Mouse (Mus musculus): Measurements from ENCODE around the gene Shkbp1. TPM values are rescaled to one million over a fixed set of nuclear protein-coding genes. Genes with fewer than 3 reads are reported as not detected.
A peak's percentile ranks its signal among the peaks of the same experiment; 100 is the strongest.

The Shkbp1 gene
- polyA plus RNA-seq, 1 experiment = 44.5 TPM

GRCm38 (mm10) chr7:27296518-27296917 is 59.3 kb downstream of the Shkbp1 start:
- H3K4me3 ChIP-seq (ENCODE audit: low read depth, low read length) = no peak overlapping the region
- no peak for TF ChIP-seq EP300 (IDR thresholded peaks at IDR 0.05; ENCODE audit: insufficient read depth, low read depth, low read length)
- peak; percentile 28 for TF ChIP-seq CTCF (IDR thresholded peaks at IDR 0.05; ENCODE audit: low read depth, low read length)
- H3K9me3 ChIP-seq (replicated peaks; ENCODE audit: control insufficient read depth, insufficient read depth, low read length, poor library complexity, severe bottlenecking) = no peaks in the 10 kb centered on the region
- H3K9ac ChIP-seq (ENCODE audit: low read depth, poor library complexity, severe bottlenecking) = no peak overlapping the region
- no peak overlapping the region for H3K27ac ChIP-seq (ENCODE audit: insufficient read depth, low read length)
- no peaks in the 10 kb centered on the region for H3K36me3 ChIP-seq (ENCODE audit: control insufficient read depth, insufficient read depth, low read length, poor library complexity, severe bottlenecking)
- H3K4me1 ChIP-seq (ENCODE audit: control insufficient read depth, insufficient read depth, low read length) = no peaks in the 10 kb centered on the region
- no peaks in the 10 kb centered on the region for H3K27me3 ChIP-seq (ENCODE audit: control insufficient read depth, insufficient read depth, low read length, poor library complexity, severe bottlenecking)

GRCm38 (mm10) chr7:27295956-27296355 is 59.9 kb downstream of the Shkbp1 start:
- Histone ChIP-seq H3K9me3 (replicated peaks; ENCODE audit: control insufficient read depth, insufficient read depth, low read length, poor library complexity, severe bottlenecking) (no peaks in the 10 kb centered on the region), H3K27ac (ENCODE audit: insufficient read depth, low read length) (no peak overlapping the region), H3K9ac (ENCODE audit: low read depth, poor library complexity, severe bottlenecking) (no peak overlapping the region), H3K4me1 (ENCODE audit: control insufficient read depth, insufficient read depth, low read length) (no peaks in the 10 kb centered on the region), H3K4me3 (ENCODE audit: low read depth, low read length) (no peak overlapping the region), H3K27me3 (ENCODE audit: control insufficient read depth, insufficient read depth, low read length, poor library complexity, severe bottlenecking) (no peaks in the 10 kb centered on the region), H3K36me3 (ENCODE audit: control insufficient read depth, insufficient read depth, low read length, poor library complexity, severe bottlenecking) (no peaks in the 10 kb centered on the region)
- no peak for TF ChIP-seq POLR2A (IDR thresholded peaks at IDR 0.05; ENCODE audit: insufficient read depth, low read length)
- no peak for TF ChIP-seq CTCF (IDR thresholded peaks at IDR 0.05; ENCODE audit: low read depth, low read length)
- no peak for TF ChIP-seq EP300 (IDR thresholded peaks at IDR 0.05; ENCODE audit: insufficient read depth, low read depth, low read length)

Other genes starting within 250 kb of the Shkbp1 start
- not detected in 2 replicates for gene Cyp2f2, start 236.1 kb downstream of the Shkbp1 start, polyA plus RNA-seq (2011; ENCODE audit: insufficient read depth, insufficient read length, low read depth, missing spikeins)
- gene Cyp2t4, start 202.3 kb downstream of the Shkbp1 start, polyA plus RNA-seq (2011; ENCODE audit: insufficient read depth, insufficient read length, low read depth, missing spikeins) = not detected in 2 replicates
- 22.2 and 22.3 TPM in 2 replicates for gene Egln2, start 189.2 kb downstream of the Shkbp1 start, polyA plus RNA-seq (2011; ENCODE audit: insufficient read depth, insufficient read length, low read depth, missing spikeins)
- 35.8 and 39.3 TPM in 2 replicates for gene Rab4b, start 177.1 kb downstream of the Shkbp1 start, polyA plus RNA-seq (2011; ENCODE audit: insufficient read depth, insufficient read length, low read depth, missing spikeins)
- not detected in 2 replicates for gene Gm21983, start 174.9 kb downstream of the Shkbp1 start, polyA plus RNA-seq (2011; ENCODE audit: insufficient read depth, insufficient read length, low read depth, missing spikeins)
- gene Mia, start 174.9 kb downstream of the Shkbp1 start, polyA plus RNA-seq (2011; ENCODE audit: insufficient read depth, insufficient read length, low read depth, missing spikeins) = 1.0 and 3.1 TPM in 2 replicates
- gene BC024978, start 160.2 kb downstream of the Shkbp1 start, polyA plus RNA-seq (2011; ENCODE audit: insufficient read depth, insufficient read length, low read depth, missing spikeins) = 10.9 and 12.6 TPM in 2 replicates
- 228 and 239 TPM in 2 replicates for gene Snrpa, start 159.7 kb downstream of the Shkbp1 start, polyA plus RNA-seq (2011; ENCODE audit: insufficient read depth, insufficient read length, low read depth, missing spikeins)
- gene Itpkc, start 127.4 kb downstream of the Shkbp1 start, polyA plus RNA-seq (2011; ENCODE audit: insufficient read depth, insufficient read length, low read depth, missing spikeins) = 10.7 and 11.3 TPM in 2 replicates
- gene Coq8b, start 123.0 kb downstream of the Shkbp1 start, polyA plus RNA-seq (2011; ENCODE audit: insufficient read depth, insufficient read length, low read depth, missing spikeins) = 7.8 and 10.9 TPM in 2 replicates
- gene Numbl, start 97.6 kb downstream of the Shkbp1 start, polyA plus RNA-seq (2011; ENCODE audit: insufficient read depth, insufficient read length, low read depth, missing spikeins) = 32.9 and 38.5 TPM in 2 replicates
- gene Ltbp4, start 18.3 kb downstream of the Shkbp1 start, polyA plus RNA-seq (2011; ENCODE audit: insufficient read depth, insufficient read length, low read depth, missing spikeins) = 66.8 and 72.5 TPM in 2 replicates
- gene Gm20479, start 1.4 kb upstream of the Shkbp1 start, polyA plus RNA-seq (2011; ENCODE audit: insufficient read depth, insufficient read length, low read depth, missing spikeins) = 15.8 and 17.1 TPM in 2 replicates
- 6.0 and 7.3 TPM in 2 replicates for gene Sptbn4, start 91.7 kb upstream of the Shkbp1 start, polyA plus RNA-seq (2011; ENCODE audit: insufficient read depth, insufficient read length, low read depth, missing spikeins)
- 44.1 and 44.3 TPM in 2 replicates for gene Blvrb, start 92.0 kb upstream of the Shkbp1 start, polyA plus RNA-seq (2011; ENCODE audit: insufficient read depth, insufficient read length, low read depth, missing spikeins)
- gene Sertad3, start 117.7 kb upstream of the Shkbp1 start, polyA plus RNA-seq (2011; ENCODE audit: insufficient read depth, insufficient read length, low read depth, missing spikeins) = 10.9 and 11.8 TPM in 2 replicates
- 8.0 and 8.9 TPM in 2 replicates for gene Sertad1, start 130.9 kb upstream of the Shkbp1 start, polyA plus RNA-seq (2011; ENCODE audit: insufficient read depth, insufficient read length, low read depth, missing spikeins)
- gene Prx, start 143.3 kb upstream of the Shkbp1 start, polyA plus RNA-seq (2011; ENCODE audit: insufficient read depth, insufficient read length, low read depth, missing spikeins) = 4.2 and 5.7 TPM in 2 replicates
- 1.4 and 1.5 TPM in 2 replicates for gene Hipk4, start 167.2 kb upstream of the Shkbp1 start, polyA plus RNA-seq (2011; ENCODE audit: insufficient read depth, insufficient read length, low read depth, missing spikeins)
- 50.8 and 72.8 TPM in 2 replicates for gene Pld3, start 197.2 kb upstream of the Shkbp1 start, polyA plus RNA-seq (2011; ENCODE audit: insufficient read depth, insufficient read length, low read depth, missing spikeins)
- 36.1 and 36.7 TPM in 2 replicates for gene 2310022A10Rik, start 197.2 kb upstream of the Shkbp1 start, polyA plus RNA-seq (2011; ENCODE audit: insufficient read depth, insufficient read length, low read depth, missing spikeins)
- gene Akt2, start 235.5 kb upstream of the Shkbp1 start, polyA plus RNA-seq (2011; ENCODE audit: insufficient read depth, insufficient read length, low read depth, missing spikeins) = 38.7 and 39.8 TPM in 2 replicates

Measured in ES-Bruce4 (cell line).